Mouse (Mus musculus): Measurements from ENCODE around the gene Rft1. TPM values are rescaled to one million over a fixed set of nuclear protein-coding genes. Genes with fewer than 3 reads are reported as not detected.

Rft1 gene
- polyA plus RNA-seq, 1 experiment from 2014 or later: 17.6 TPM

DNA sequence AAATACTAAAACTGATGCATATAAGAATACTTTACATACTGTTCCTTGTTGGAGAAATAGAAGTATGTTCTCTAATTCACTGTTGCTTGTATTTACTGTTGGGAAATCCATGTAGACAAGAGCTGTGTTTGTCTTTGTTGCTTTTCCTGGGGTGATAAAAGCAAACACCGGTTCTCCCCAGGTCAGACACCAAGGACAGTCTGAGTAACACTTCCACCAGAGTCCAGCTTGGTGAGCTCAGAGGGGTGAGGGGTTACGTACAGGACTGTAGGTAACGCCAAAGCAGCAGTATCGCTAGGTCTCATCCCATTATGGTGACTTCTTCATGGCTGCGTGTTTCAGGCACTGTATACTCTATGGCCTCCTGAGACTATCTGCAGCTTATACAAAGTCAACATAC lies 80.5 kb downstream of the Rft1 start:
- no peak overlapping the region for H3K4me3 ChIP-seq (ENCODE audit: low read depth, low read length)
- WGBS: 95% methylated on average over 5 of the region's 5 CpGs
- no peak overlapping the region for H3K27ac ChIP-seq (ENCODE audit: low read length)
- no peaks in the 10 kb centered on the region for H3K9me3 ChIP-seq (ENCODE audit: control insufficient read depth, low read depth, low read length)
- no peak for ATAC-seq (ENCODE audit: insufficient number of reproducible peaks, insufficient read depth, low FRiP score, low read depth)
- H3K4me1 ChIP-seq (ENCODE audit: control insufficient read depth, insufficient read depth, low read length): no peaks in the 10 kb centered on the region
- H3K27me3 ChIP-seq (ENCODE audit: control insufficient read depth, insufficient read depth, low read length): no peaks in the 10 kb centered on the region
- no peak overlapping the region for H3K4me2 ChIP-seq (replicated peaks; ENCODE audit: low read depth, low read length)
- H3K36me3 ChIP-seq (ENCODE audit: control insufficient read depth, insufficient read depth, low read length): no peaks in the 10 kb centered on the region
- no peak overlapping the region for H3K9ac ChIP-seq (replicated peaks; ENCODE audit: low read depth, low read length)

DNA sequence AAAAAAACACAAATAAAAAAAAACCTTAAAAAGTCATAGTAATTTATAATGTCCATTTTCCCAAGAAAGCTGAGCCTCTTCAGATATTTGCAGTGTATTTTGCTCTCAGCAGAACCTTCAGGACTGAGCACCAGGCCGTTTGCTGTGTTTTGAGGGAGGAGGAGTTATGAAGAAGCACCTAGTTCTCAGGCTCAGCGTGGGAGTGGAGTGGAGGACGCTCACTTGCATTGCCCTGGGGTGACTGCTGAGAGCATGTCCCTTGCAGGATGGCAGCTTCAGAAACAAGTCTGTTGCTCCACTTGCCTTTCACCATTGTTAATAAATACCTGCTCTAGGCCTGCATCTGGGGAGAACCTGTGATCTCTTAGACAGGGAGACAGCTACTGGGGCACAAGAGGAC lies 81.7 kb downstream of the Rft1 start:
- no peak for ATAC-seq (ENCODE audit: insufficient number of reproducible peaks, insufficient read depth, low FRiP score, low read depth)
- no peaks in the 10 kb centered on the region for H3K27me3 ChIP-seq (ENCODE audit: control insufficient read depth, insufficient read depth, low read length)
- H3K4me1 ChIP-seq (ENCODE audit: control insufficient read depth, insufficient read depth, low read length): no peaks in the 10 kb centered on the region
- 73% methylated on average over 3 of the region's 3 CpGs for WGBS
- H3K9me3 ChIP-seq (ENCODE audit: control insufficient read depth, low read depth, low read length): no peaks in the 10 kb centered on the region
- H3K4me3 ChIP-seq (ENCODE audit: low read depth, low read length): no peak overlapping the region
- H3K4me2 ChIP-seq (replicated peaks; ENCODE audit: low read depth, low read length): no peak overlapping the region
- H3K27ac ChIP-seq (ENCODE audit: low read length): no peak overlapping the region
- H3K9ac ChIP-seq (replicated peaks; ENCODE audit: low read depth, low read length): no peak overlapping the region
- H3K36me3 ChIP-seq (ENCODE audit: control insufficient read depth, insufficient read depth, low read length): no peaks in the 10 kb centered on the region

DNA sequence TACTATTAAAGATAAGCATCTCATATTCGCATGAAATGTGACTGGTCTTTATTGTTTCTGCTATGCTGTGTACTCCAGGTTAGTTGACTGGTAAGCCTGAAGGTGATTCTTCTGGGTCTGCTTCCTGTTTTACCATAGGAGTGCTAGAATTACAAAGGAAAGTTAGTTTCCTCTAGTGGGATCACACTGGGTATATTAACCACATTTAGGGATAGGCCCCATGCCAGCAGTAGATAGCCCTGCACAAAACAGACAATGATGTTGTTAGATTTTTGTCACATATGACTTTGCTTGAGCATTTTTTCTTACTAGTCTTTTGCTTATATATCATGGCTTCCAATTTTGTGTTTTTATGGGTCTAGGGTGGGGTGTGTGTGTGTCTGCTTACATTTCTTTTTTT lies 82.3 kb downstream of the Rft1 start:
- Histone ChIP-seq H3K4me2 (replicated peaks; ENCODE audit: low read depth, low read length) (no peak overlapping the region), H3K27ac (ENCODE audit: low read length) (no peak overlapping the region), H3K36me3 (ENCODE audit: control insufficient read depth, insufficient read depth, low read length) (no peaks in the 10 kb centered on the region), H3K4me1 (ENCODE audit: control insufficient read depth, insufficient read depth, low read length) (no peaks in the 10 kb centered on the region), H3K4me3 (ENCODE audit: low read depth, low read length) (no peak overlapping the region), H3K9me3 (ENCODE audit: control insufficient read depth, low read depth, low read length) (no peaks in the 10 kb centered on the region), H3K27me3 (ENCODE audit: control insufficient read depth, insufficient read depth, low read length) (no peaks in the 10 kb centered on the region), H3K9ac (replicated peaks; ENCODE audit: low read depth, low read length) (no peak overlapping the region)
- WGBS: 85% methylated on average over 1 of the region's 1 CpGs
- no peak for ATAC-seq (ENCODE audit: insufficient number of reproducible peaks, insufficient read depth, low FRiP score, low read depth)

Other genes starting within 250 kb of the Rft1 start
- gene Dcp1a, start 174.8 kb upstream of the Rft1 start, polyA plus RNA-seq (2014; fragmentation: Nextera tagmentation; extraction: Ambion mirVana): 28.9 and 35.5 TPM in 2 replicates
- gene Cacna1d, start 162.9 kb upstream of the Rft1 start, polyA plus RNA-seq (2014; fragmentation: Nextera tagmentation; extraction: Ambion mirVana): 15.3 and 19.3 TPM in 2 replicates
- gene Tkt, start 106.0 kb upstream of the Rft1 start, polyA plus RNA-seq (2014; fragmentation: Nextera tagmentation; extraction: Ambion mirVana): 85.9 and 99.0 TPM in 2 replicates
- 45.3 and 51.2 TPM in 2 replicates for gene Prkcd, start 28.1 kb upstream of the Rft1 start, polyA plus RNA-seq (2014; fragmentation: Nextera tagmentation; extraction: Ambion mirVana)
- 13.9 and 15.0 TPM in 2 replicates for gene Sfmbt1, start 60.5 kb downstream of the Rft1 start, polyA plus RNA-seq (2014; fragmentation: Nextera tagmentation; extraction: Ambion mirVana)
- 26.7 and 27.5 TPM in 2 replicates for gene Tmem110, start 171.2 kb downstream of the Rft1 start, polyA plus RNA-seq (2014; fragmentation: Nextera tagmentation; extraction: Ambion mirVana)
- gene Mustn1, start 224.8 kb downstream of the Rft1 start, polyA plus RNA-seq (2014; fragmentation: Nextera tagmentation; extraction: Ambion mirVana): 3.7 and 4.7 TPM in 2 replicates
- 0.22 TPM in 2 replicates for gene Itih4, start 232.1 kb downstream of the Rft1 start, polyA plus RNA-seq (2014; fragmentation: Nextera tagmentation; extraction: Ambion mirVana)

All from stomach, embryonic 14.5 days (tissue).